Comparison of ENCODE assay signal across 20 mouse cellular contexts in the genomic region with DNA sequence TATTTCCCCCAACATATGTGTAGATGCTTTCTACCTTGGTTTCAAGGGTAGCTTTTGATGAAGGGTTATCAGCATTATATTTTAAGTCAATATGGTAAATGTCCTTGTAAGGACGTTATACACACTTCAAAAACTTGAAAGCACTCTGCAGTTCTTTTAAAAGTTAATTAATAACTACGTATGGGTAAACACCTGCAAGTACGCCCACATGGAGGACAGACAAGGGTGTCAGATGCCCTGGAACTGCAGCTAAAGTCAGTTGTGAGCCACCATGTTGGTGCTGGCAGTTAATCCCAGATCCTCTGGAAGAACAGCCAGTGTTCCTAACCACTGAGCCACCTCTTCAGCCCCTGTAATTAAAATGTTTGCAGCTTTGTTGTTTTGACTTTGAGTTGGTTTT.
DNase-seq lines count a peak whose midpoint lies in the region; ATAC-seq and TF ChIP-seq lines count a peak whose summit lies in the region.
"Had no signal": no experiment of that assay in that cellular context is flagged by ENCODE, and none has a peak within 500 bp of the region (broad histone marks: within the 10 kb centered on the region; RNA-seq: fewer than 3 reads in every experiment).

No protein-coding gene starts in this region.

- TF ChIP-seq CTCF in intestine, postnatal 0 days (IDR thresholded peaks at IDR 0.05; ENCODE audit: low read depth) = no peak
- TF ChIP-seq CTCF in liver, postnatal 0 days (IDR thresholded peaks at IDR 0.05; ENCODE audit: low read depth) = no peak

- no peak overlapping the region for H3K9ac ChIP-seq in intestine, embryonic 14.5 days (ENCODE audit: low read length)
- no peak overlapping the region for H3K9ac ChIP-seq in intestine, postnatal 0 days (ENCODE audit: low read depth, low read length)
- H3K9ac ChIP-seq in liver, postnatal 0 days (replicated peaks) = no peak overlapping the region
- H3K9ac ChIP-seq in intestine, embryonic 15.5 days = no peak overlapping the region
- no peak overlapping the region for H3K9ac ChIP-seq in intestine, embryonic 16.5 days (ENCODE audit: low read depth, low read length)
- no peak overlapping the region for H3K9ac ChIP-seq in forebrain, embryonic 15.5 days (replicated peaks)
- H3K9ac ChIP-seq: embryonic facial prominence, embryonic 12.5 days; forebrain, embryonic 13.5 days had no signal

- peak; percentile 55; the same call in 1 of the 2 replicates for ATAC-seq in intestine, embryonic 14.5 days (replicated peaks; ENCODE audit: low FRiP score, low TSS enrichment, low read depth)
- ATAC-seq in intestine, postnatal 0 days = no peak
- ATAC-seq in liver, postnatal 0 days = 0 out of 2 replicates have a peak, but pooled peaks have one; percentile 17
- peak; percentile 48; the same call in 1 of the 2 replicates for ATAC-seq in intestine, embryonic 15.5 days
- ATAC-seq in intestine, embryonic 16.5 days = peak; percentile 54; the same call in 1 of the 2 replicates
- no peak for ATAC-seq in forebrain, embryonic 15.5 days (replicated peaks)
- ATAC-seq: forebrain, embryonic 13.5 days; forebrain, embryonic 16.5 days had no signal

- no peaks in the 10 kb centered on the region for H3K27me3 ChIP-seq in intestine, embryonic 14.5 days (replicated peaks; ENCODE audit: control insufficient read depth, insufficient read depth, low read length)
- no peaks in the 10 kb centered on the region for H3K27me3 ChIP-seq in intestine, postnatal 0 days (replicated peaks; ENCODE audit: control insufficient read depth, insufficient read depth, low read length)
- H3K27me3 ChIP-seq in liver, postnatal 0 days (ENCODE audit: insufficient read depth, low read length) = no peaks in the 10 kb centered on the region
- no peaks in the 10 kb centered on the region for H3K27me3 ChIP-seq in intestine, embryonic 15.5 days (replicated peaks)
- H3K27me3 ChIP-seq in intestine, embryonic 16.5 days (replicated peaks; ENCODE audit: control insufficient read depth, insufficient read depth, low read length) = no peaks in the 10 kb centered on the region
- H3K27me3 ChIP-seq in forebrain, embryonic 15.5 days = no peaks in the 10 kb centered on the region
- H3K27me3 ChIP-seq: embryonic facial prominence, embryonic 12.5 days; forebrain, embryonic 13.5 days had no signal

- no peak for TF ChIP-seq EP300 in liver, postnatal 0 days (IDR thresholded peaks at IDR 0.05; ENCODE audit: low read depth)

- H3K4me1 ChIP-seq in intestine, embryonic 14.5 days (replicated peaks; ENCODE audit: control insufficient read depth, insufficient read depth, low read length) = no peaks in the 10 kb centered on the region
- H3K4me1 ChIP-seq in intestine, postnatal 0 days (replicated peaks; ENCODE audit: control insufficient read depth, insufficient read depth, low read length) = no peaks in the 10 kb centered on the region; the same call in 1 of the 2 replicates
- peaks cover 3% of the 10 kb centered on the region; the same call in 1 of the 2 replicates for H3K4me1 ChIP-seq in liver, postnatal 0 days (ENCODE audit: insufficient read depth)
- no peaks in the 10 kb centered on the region for H3K4me1 ChIP-seq in intestine, embryonic 15.5 days (replicated peaks)
- H3K4me1 ChIP-seq in intestine, embryonic 16.5 days (ENCODE audit: control insufficient read depth, insufficient read depth, low read length) = no peaks in the 10 kb centered on the region
- H3K4me1 ChIP-seq in forebrain, embryonic 15.5 days = peaks cover 7% of the 10 kb centered on the region
- H3K4me1 ChIP-seq: embryonic facial prominence, embryonic 10.5 days; embryonic facial prominence, embryonic 12.5 days had no signal

- no peak overlapping the region for H3K4me3 ChIP-seq in intestine, embryonic 14.5 days (ENCODE audit: low read depth, low read length)
- no peak overlapping the region for H3K4me3 ChIP-seq in intestine, postnatal 0 days (ENCODE audit: low read depth, low read length)
- no peak overlapping the region for H3K4me3 ChIP-seq in liver, postnatal 0 days (ENCODE audit: low read depth, low read length)
- H3K4me3 ChIP-seq in intestine, embryonic 15.5 days (replicated peaks) = no peak overlapping the region
- no peak overlapping the region for H3K4me3 ChIP-seq in intestine, embryonic 16.5 days (ENCODE audit: low read length)
- H3K4me3 ChIP-seq in forebrain, embryonic 15.5 days = no peak overlapping the region
- H3K4me3 ChIP-seq: embryonic facial prominence, embryonic 10.5 days; embryonic facial prominence, embryonic 12.5 days; forebrain, embryonic 13.5 days had no signal

- no peaks in the 10 kb centered on the region for H3K36me3 ChIP-seq in intestine, embryonic 14.5 days (ENCODE audit: control insufficient read depth, insufficient read depth, low read length)
- no peaks in the 10 kb centered on the region for H3K36me3 ChIP-seq in intestine, postnatal 0 days (ENCODE audit: control insufficient read depth, insufficient read depth)
- H3K36me3 ChIP-seq in liver, postnatal 0 days (replicated peaks; ENCODE audit: insufficient read depth, low read length) = no peaks in the 10 kb centered on the region
- no peaks in the 10 kb centered on the region for H3K36me3 ChIP-seq in intestine, embryonic 15.5 days
- H3K36me3 ChIP-seq in intestine, embryonic 16.5 days (ENCODE audit: control insufficient read depth, insufficient read depth, low read length) = no peaks in the 10 kb centered on the region
- H3K36me3 ChIP-seq in forebrain, embryonic 15.5 days = no peaks in the 10 kb centered on the region
- H3K36me3 ChIP-seq: embryonic facial prominence, embryonic 10.5 days; embryonic facial prominence, embryonic 12.5 days had no signal

- H3K27ac ChIP-seq in intestine, embryonic 14.5 days (ENCODE audit: low read depth) = no peak overlapping the region
- no peak overlapping the region for H3K27ac ChIP-seq in intestine, postnatal 0 days (ENCODE audit: low read depth, low read length)
- no peak overlapping the region for H3K27ac ChIP-seq in liver, postnatal 0 days (ENCODE audit: low read depth)
- H3K27ac ChIP-seq in intestine, embryonic 15.5 days = no peak overlapping the region
- no peak overlapping the region for H3K27ac ChIP-seq in intestine, embryonic 16.5 days (ENCODE audit: low read length)
- H3K27ac ChIP-seq in forebrain, embryonic 15.5 days (replicated peaks) = no peak overlapping the region
- H3K27ac ChIP-seq: embryonic facial prominence, embryonic 10.5 days; embryonic facial prominence, embryonic 12.5 days; forebrain, embryonic 13.5 days had no signal

- H3K9me3 ChIP-seq in intestine, embryonic 14.5 days (ENCODE audit: control insufficient read depth, low read length) = no peaks in the 10 kb centered on the region
- H3K9me3 ChIP-seq in intestine, postnatal 0 days (ENCODE audit: control insufficient read depth) = no peaks in the 10 kb centered on the region
- H3K9me3 ChIP-seq in liver, postnatal 0 days (ENCODE audit: low read length) = no peaks in the 10 kb centered on the region
- no peaks in the 10 kb centered on the region for H3K9me3 ChIP-seq in intestine, embryonic 15.5 days
- no peaks in the 10 kb centered on the region for H3K9me3 ChIP-seq in intestine, embryonic 16.5 days (ENCODE audit: control insufficient read depth, low read length)
- no peaks in the 10 kb centered on the region for H3K9me3 ChIP-seq in forebrain, embryonic 15.5 days
- H3K9me3 ChIP-seq: embryonic facial prominence, embryonic 10.5 days; embryonic facial prominence, embryonic 12.5 days; forebrain, embryonic 13.5 days had no signal

- 68% methylated on average over 3 of the region's 3 CpGs for WGBS in intestine, embryonic 14.5 days
- 30% methylated on average over 3 of the region's 3 CpGs for WGBS in intestine, postnatal 0 days
- WGBS in liver, postnatal 0 days (ENCODE audit: insufficient replicate concordance) = 40% methylated on average over 3 of the region's 3 CpGs
- 61% methylated on average over 3 of the region's 3 CpGs for WGBS in intestine, embryonic 15.5 days
- WGBS in intestine, embryonic 16.5 days = 54% methylated on average over 3 of the region's 3 CpGs
- WGBS in forebrain, embryonic 15.5 days = 71% methylated on average over 3 of the region's 3 CpGs

- no peak for DNase-seq in intestine, embryonic 14.5 days (ENCODE audit: low spot score)
- no peak for DNase-seq in liver, postnatal 0 days
- no peak for DNase-seq in liver
- no peak for DNase-seq in kidney, adult 11 months
- DNase-seq: adrenal gland, adult 2 months; adrenal gland, postnatal 10 days; adrenal gland, postnatal 25 days; cerebellum, adult 11 months; cerebellum, adult 18-20 months; cerebellum, adult 8-10 months; cerebellum, adult 9-11 months; cerebellum, postnatal 25 days had no signal

- H3K4me2 ChIP-seq in intestine, embryonic 14.5 days (ENCODE audit: low read length) = no peak overlapping the region
- no peak overlapping the region for H3K4me2 ChIP-seq in intestine, postnatal 0 days (replicated peaks; ENCODE audit: low read depth)
- H3K4me2 ChIP-seq in liver, postnatal 0 days (ENCODE audit: low read depth, low read length) = no peak overlapping the region
- H3K4me2 ChIP-seq in intestine, embryonic 15.5 days (replicated peaks) = no peak overlapping the region
- H3K4me2 ChIP-seq in intestine, embryonic 16.5 days (ENCODE audit: low read depth, low read length) = no peak overlapping the region
- H3K4me2 ChIP-seq in forebrain, embryonic 15.5 days (replicated peaks) = no peak overlapping the region
- H3K4me2 ChIP-seq: embryonic facial prominence, embryonic 12.5 days; forebrain, embryonic 13.5 days had no signal

Comparison
In these comparisons a context has a peak if more than half of its experiments do, and no peak if none do; other contexts are left out.
1. ATAC-seq: peak in intestine, embryonic 14.5 days (single experiment), liver, postnatal 0 days (single experiment), intestine, embryonic 15.5 days (single experiment) and intestine, embryonic 16.5 days (single experiment); none in intestine, postnatal 0 days (single experiment) and forebrain, embryonic 15.5 days (single experiment).